Mouse (Mus musculus): ENCODE data around the gene Map4k5. TPM values are rescaled to one million over a fixed set of nuclear protein-coding genes. Genes with fewer than 3 reads are reported as not detected.

Map4k5 gene
- polyA plus RNA-seq, 1 experiment from 2014 or later: 45.1 TPM

DNA sequence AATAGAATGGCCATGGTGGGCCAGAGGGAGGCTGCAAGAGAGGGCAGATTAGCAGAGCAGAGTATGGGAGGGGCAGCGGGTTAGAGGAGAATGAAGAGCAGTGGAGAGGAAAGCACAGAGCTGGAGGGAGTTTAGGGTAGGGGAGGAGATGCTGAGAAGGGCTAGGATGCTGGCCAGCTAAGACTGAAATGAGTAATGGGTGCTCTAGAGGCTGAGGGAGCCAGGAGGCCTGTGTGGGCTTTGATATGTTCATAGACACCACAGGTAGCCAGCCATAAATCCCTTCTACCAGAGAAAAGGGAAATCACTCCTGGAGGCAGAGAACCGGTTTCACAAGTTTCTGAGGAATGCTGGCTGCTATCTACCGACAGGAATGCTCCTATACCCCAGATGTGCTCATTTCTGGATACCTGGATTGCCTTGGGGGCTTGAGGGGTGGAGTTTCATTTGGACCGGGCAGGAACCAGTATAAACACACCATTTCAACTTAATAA is 13.8 kb downstream of the Map4k5 start:
- peak overlapping the region; percentile 59; the same call in 1 of the 2 replicates for H3K27ac ChIP-seq (ENCODE audit: low read depth, low read length)
- 0 out of 2 replicates have a peak overlapping the region, but pooled peaks have one; percentile 6 for H3K4me2 ChIP-seq (replicated peaks; ENCODE audit: low read depth, low read length)

DNA sequence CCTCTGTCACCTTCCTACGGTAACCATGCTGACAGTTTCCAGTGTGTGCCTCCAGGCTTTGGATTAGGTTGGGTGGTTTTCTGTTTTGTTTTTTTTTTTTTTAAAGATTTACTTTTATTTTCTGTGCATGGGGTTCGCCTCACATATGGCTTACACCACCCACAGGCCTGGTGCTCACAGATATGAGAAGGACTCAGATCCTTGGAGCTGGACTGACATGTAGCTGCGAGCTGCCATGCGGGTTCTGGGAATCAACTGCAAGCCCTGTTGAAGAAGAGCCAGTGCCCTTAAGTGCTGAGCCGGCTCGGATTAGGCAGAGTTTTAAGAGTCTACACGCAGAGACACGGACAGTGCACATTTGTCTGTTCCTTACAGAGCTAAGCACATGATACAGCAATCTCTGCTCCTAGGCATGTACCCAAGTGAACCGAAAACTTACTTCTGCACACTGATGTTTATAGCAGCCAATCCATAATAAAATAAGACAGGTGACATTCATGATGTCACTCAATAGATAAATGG is 15.1 kb downstream of the Map4k5 start:
- no peak overlapping the region for H3K4me2 ChIP-seq (replicated peaks; ENCODE audit: low read depth, low read length)
- H3K27me3 ChIP-seq (ENCODE audit: control insufficient read depth, insufficient read depth, low read length): no peaks in the 10 kb centered on the region
- no peak overlapping the region for H3K9ac ChIP-seq (ENCODE audit: low read depth, low read length)
- H3K27ac ChIP-seq (ENCODE audit: low read depth, low read length): no peak overlapping the region
- ATAC-seq (ENCODE audit: low FRiP score, low TSS enrichment): no peak
- H3K4me1 ChIP-seq (ENCODE audit: control insufficient read depth, insufficient read depth, low read length): peaks cover 10% of the 10 kb centered on the region
- no peaks in the 10 kb centered on the region for H3K36me3 ChIP-seq (ENCODE audit: control insufficient read depth, insufficient read depth, low read length)
- 87% methylated on average over 9 of the region's 9 CpGs for WGBS
- H3K9me3 ChIP-seq (ENCODE audit: control insufficient read depth, low read length): no peaks in the 10 kb centered on the region
- H3K4me3 ChIP-seq (ENCODE audit: low read length): no peak overlapping the region

More for the DNA sequence above, 13.8 kb downstream of the Map4k5 start:
- Histone ChIP-seq H3K27me3 (ENCODE audit: control insufficient read depth, insufficient read depth, low read length) (no peaks in the 10 kb centered on the region), H3K36me3 (ENCODE audit: control insufficient read depth, insufficient read depth, low read length) (no peaks in the 10 kb centered on the region), H3K9ac (ENCODE audit: low read depth, low read length) (no peak overlapping the region), H3K4me1 (ENCODE audit: control insufficient read depth, insufficient read depth, low read length) (peaks cover 10% of the 10 kb centered on the region), H3K4me3 (ENCODE audit: low read length) (no peak overlapping the region), H3K9me3 (ENCODE audit: control insufficient read depth, low read length) (no peaks in the 10 kb centered on the region)
- WGBS: 11% methylated on average over 4 of the region's 4 CpGs
- peak; percentile 84 for ATAC-seq (ENCODE audit: low FRiP score, low TSS enrichment)

GRCm38 (mm10) chr12:69871632-69872031 is 21.4 kb downstream of the Map4k5 start:
- Histone ChIP-seq H3K27me3 (ENCODE audit: control insufficient read depth, insufficient read depth, low read length) (no peaks in the 10 kb centered on the region), H3K9me3 (ENCODE audit: control insufficient read depth, low read length) (no peaks in the 10 kb centered on the region), H3K27ac (ENCODE audit: low read depth, low read length) (no peak overlapping the region), H3K9ac (ENCODE audit: low read depth, low read length) (no peak overlapping the region), H3K4me3 (ENCODE audit: low read length) (no peak overlapping the region), H3K4me2 (replicated peaks; ENCODE audit: low read depth, low read length) (no peak overlapping the region), H3K4me1 (ENCODE audit: control insufficient read depth, insufficient read depth, low read length) (no peaks in the 10 kb centered on the region), H3K36me3 (ENCODE audit: control insufficient read depth, insufficient read depth, low read length) (peaks cover 10% of the 10 kb centered on the region; the same call in 1 of the 2 replicates)
- 96% methylated on average over 5 of the region's 5 CpGs for WGBS
- ATAC-seq (ENCODE audit: low FRiP score, low TSS enrichment): no peak

- no peaks in the 10 kb centered on the region for H3K4me1 ChIP-seq (ENCODE audit: control insufficient read depth, insufficient read depth, low read length)
- H3K4me3 ChIP-seq (ENCODE audit: low read length): no peak overlapping the region
- peaks cover 10% of the 10 kb centered on the region; the same call in 1 of the 2 replicates for H3K36me3 ChIP-seq (ENCODE audit: control insufficient read depth, insufficient read depth, low read length)
- no peak overlapping the region for H3K9ac ChIP-seq (ENCODE audit: low read depth, low read length)
- no peak overlapping the region for H3K27ac ChIP-seq (ENCODE audit: low read depth, low read length)
- WGBS: 83% methylated on average over 5 of the region's 5 CpGs
- no peaks in the 10 kb centered on the region for H3K9me3 ChIP-seq (ENCODE audit: control insufficient read depth, low read length)
- no peak for ATAC-seq (ENCODE audit: low FRiP score, low TSS enrichment)
- H3K27me3 ChIP-seq (ENCODE audit: control insufficient read depth, insufficient read depth, low read length): no peaks in the 10 kb centered on the region
- no peak overlapping the region for H3K4me2 ChIP-seq (replicated peaks; ENCODE audit: low read depth, low read length)
Measured at GRCm38 (mm10) chr12:69867338-69867737, 25.7 kb downstream of the Map4k5 start.

- no peak overlapping the region for H3K4me3 ChIP-seq (ENCODE audit: low read length)
- H3K36me3 ChIP-seq (ENCODE audit: control insufficient read depth, insufficient read depth, low read length): no peaks in the 10 kb centered on the region; the same call in 1 of the 2 replicates
- no peak overlapping the region for H3K4me2 ChIP-seq (replicated peaks; ENCODE audit: low read depth, low read length)
- H3K27ac ChIP-seq (ENCODE audit: low read depth, low read length): no peak overlapping the region
- no peaks in the 10 kb centered on the region for H3K4me1 ChIP-seq (ENCODE audit: control insufficient read depth, insufficient read depth, low read length)
- H3K27me3 ChIP-seq (ENCODE audit: control insufficient read depth, insufficient read depth, low read length): no peaks in the 10 kb centered on the region
- no peak overlapping the region for H3K9ac ChIP-seq (ENCODE audit: low read depth, low read length)
- ATAC-seq (ENCODE audit: low FRiP score, low TSS enrichment): no peak
- H3K9me3 ChIP-seq (ENCODE audit: control insufficient read depth, low read length): no peaks in the 10 kb centered on the region
- WGBS: 68% methylated on average over 4 of the region's 4 CpGs
Measured at GRCm38 (mm10) chr12:69864164-69864692, 28.8 kb downstream of the Map4k5 start.

GRCm38 (mm10) chr12:69863505-69863904 is 29.5 kb downstream of the Map4k5 start:
- H3K27me3 ChIP-seq (ENCODE audit: control insufficient read depth, insufficient read depth, low read length): no peaks in the 10 kb centered on the region
- H3K9me3 ChIP-seq (ENCODE audit: control insufficient read depth, low read length): no peaks in the 10 kb centered on the region
- H3K27ac ChIP-seq (ENCODE audit: low read depth, low read length): no peak overlapping the region
- 83% methylated on average over 5 of the region's 5 CpGs for WGBS
- no peaks in the 10 kb centered on the region; the same call in 1 of the 2 replicates for H3K36me3 ChIP-seq (ENCODE audit: control insufficient read depth, insufficient read depth, low read length)
- H3K4me1 ChIP-seq (ENCODE audit: control insufficient read depth, insufficient read depth, low read length): no peaks in the 10 kb centered on the region
- H3K9ac ChIP-seq (ENCODE audit: low read depth, low read length): no peak overlapping the region
- no peak overlapping the region for H3K4me2 ChIP-seq (replicated peaks; ENCODE audit: low read depth, low read length)
- no peak for ATAC-seq (ENCODE audit: low FRiP score, low TSS enrichment)
- no peak overlapping the region for H3K4me3 ChIP-seq (ENCODE audit: low read length)

- ATAC-seq (ENCODE audit: low FRiP score, low TSS enrichment): no peak
- 90% methylated on average over 4 of the region's 4 CpGs for WGBS
- H3K4me2 ChIP-seq (replicated peaks; ENCODE audit: low read depth, low read length): no peak overlapping the region
- peaks cover 8% of the 10 kb centered on the region; the same call in 1 of the 2 replicates for H3K36me3 ChIP-seq (ENCODE audit: control insufficient read depth, insufficient read depth, low read length)
- H3K4me3 ChIP-seq (ENCODE audit: low read length): no peak overlapping the region
- H3K27me3 ChIP-seq (ENCODE audit: control insufficient read depth, insufficient read depth, low read length): no peaks in the 10 kb centered on the region
- no peak overlapping the region for H3K27ac ChIP-seq (ENCODE audit: low read depth, low read length)
- no peak overlapping the region for H3K9ac ChIP-seq (ENCODE audit: low read depth, low read length)
- H3K4me1 ChIP-seq (ENCODE audit: control insufficient read depth, insufficient read depth, low read length): no peaks in the 10 kb centered on the region
- no peaks in the 10 kb centered on the region for H3K9me3 ChIP-seq (ENCODE audit: control insufficient read depth, low read length)
Measured at GRCm38 (mm10) chr12:69858847-69859246, 34.2 kb downstream of the Map4k5 start.

DNA sequence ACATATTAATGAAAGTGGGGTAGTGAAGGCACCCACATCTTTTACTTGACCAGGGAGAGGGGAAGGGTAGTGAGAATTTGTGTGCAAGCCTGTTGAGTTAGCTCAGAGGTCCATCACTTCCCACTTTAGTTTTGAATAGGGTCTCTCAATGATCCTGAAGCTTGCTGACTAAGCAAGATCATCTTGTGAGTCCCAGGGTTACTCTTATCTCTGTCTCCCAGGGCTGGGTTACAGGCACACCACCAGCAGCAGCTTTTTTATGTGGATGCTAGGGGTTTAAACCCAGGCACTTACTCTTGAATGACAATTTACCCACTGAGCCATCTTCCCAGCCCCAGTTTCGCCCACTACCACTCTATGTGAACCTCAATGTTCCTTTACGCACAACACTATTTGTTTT is 35.4 kb downstream of the Map4k5 start:
- H3K27me3 ChIP-seq (ENCODE audit: control insufficient read depth, insufficient read depth, low read length): no peaks in the 10 kb centered on the region
- no peak overlapping the region for H3K9ac ChIP-seq (ENCODE audit: low read depth, low read length)
- no peaks in the 10 kb centered on the region for H3K4me1 ChIP-seq (ENCODE audit: control insufficient read depth, insufficient read depth, low read length)
- H3K27ac ChIP-seq (ENCODE audit: low read depth, low read length): no peak overlapping the region
- no peaks in the 10 kb centered on the region for H3K9me3 ChIP-seq (ENCODE audit: control insufficient read depth, low read length)
- 91% methylated on average over 2 of the region's 2 CpGs for WGBS
- ATAC-seq (ENCODE audit: low FRiP score, low TSS enrichment): no peak
- H3K4me2 ChIP-seq (replicated peaks; ENCODE audit: low read depth, low read length): no peak overlapping the region
- H3K4me3 ChIP-seq (ENCODE audit: low read length): no peak overlapping the region
- H3K36me3 ChIP-seq (ENCODE audit: control insufficient read depth, insufficient read depth, low read length): peaks cover 15% of the 10 kb centered on the region

DNA sequence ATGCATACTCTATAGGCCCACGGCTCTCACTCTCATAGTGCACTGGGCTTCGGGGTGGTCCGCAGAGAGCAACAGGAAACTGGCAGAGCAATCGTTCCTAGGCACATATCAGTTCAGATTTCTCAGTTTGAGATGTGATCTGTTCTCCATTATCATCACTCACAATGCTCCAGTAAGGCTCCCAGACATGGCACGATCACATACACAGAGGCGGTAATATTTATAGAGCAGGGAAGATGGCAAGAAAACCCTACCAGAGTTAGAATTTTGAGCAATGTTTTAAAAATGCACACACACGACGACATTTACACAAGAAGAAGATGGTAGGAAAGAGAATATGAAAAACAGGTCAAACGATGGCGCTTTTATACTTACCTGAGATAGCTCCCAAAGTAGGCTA is 36.6 kb downstream of the Map4k5 start:
- H3K27ac ChIP-seq (ENCODE audit: low read depth, low read length): no peak overlapping the region
- no peak overlapping the region for H3K4me3 ChIP-seq (ENCODE audit: low read length)
- H3K27me3 ChIP-seq (ENCODE audit: control insufficient read depth, insufficient read depth, low read length): no peaks in the 10 kb centered on the region
- H3K36me3 ChIP-seq (ENCODE audit: control insufficient read depth, insufficient read depth, low read length): peaks cover 26% of the 10 kb centered on the region
- no peak overlapping the region for H3K9ac ChIP-seq (ENCODE audit: low read depth, low read length)
- no peaks in the 10 kb centered on the region for H3K9me3 ChIP-seq (ENCODE audit: control insufficient read depth, low read length)
- H3K4me2 ChIP-seq (replicated peaks; ENCODE audit: low read depth, low read length): no peak overlapping the region
- ATAC-seq (ENCODE audit: low FRiP score, low TSS enrichment): no peak
- H3K4me1 ChIP-seq (ENCODE audit: control insufficient read depth, insufficient read depth, low read length): no peaks in the 10 kb centered on the region
- 96% methylated on average over 10 of the region's 10 CpGs for WGBS

Measured in kidney, embryonic 14.5 days (tissue).